Mouse (Mus musculus) thymus, postnatal 14 days (tissue): ENCODE results near the gene Dtd1.

ENCODE experiments used
- DNase-seq: peaks from one replicate; pipeline ENCODE4 v3.0.0; 2021

The Dtd1 gene

DNA sequence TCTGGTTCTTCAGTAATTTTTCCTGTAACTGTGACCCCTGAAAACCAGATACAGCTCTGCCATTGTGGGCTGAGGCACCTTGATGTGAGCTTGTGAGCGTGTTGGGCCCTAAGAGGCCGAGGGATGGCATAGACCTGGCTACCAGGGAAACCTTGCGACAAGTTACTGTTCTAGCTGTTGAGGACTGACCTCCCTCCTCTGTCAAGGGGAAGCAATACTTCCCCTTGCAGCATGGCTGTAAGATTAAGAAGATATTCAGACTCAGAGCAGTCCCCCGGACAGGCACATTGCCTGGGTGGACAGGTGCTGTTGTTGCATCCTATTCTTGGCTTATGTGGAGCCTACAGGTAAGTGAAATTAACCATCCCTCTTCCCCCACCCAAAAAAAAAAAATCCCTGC lies 172.1 kb downstream of the Dtd1 start:
- no peak for DNase-seq

DNA sequence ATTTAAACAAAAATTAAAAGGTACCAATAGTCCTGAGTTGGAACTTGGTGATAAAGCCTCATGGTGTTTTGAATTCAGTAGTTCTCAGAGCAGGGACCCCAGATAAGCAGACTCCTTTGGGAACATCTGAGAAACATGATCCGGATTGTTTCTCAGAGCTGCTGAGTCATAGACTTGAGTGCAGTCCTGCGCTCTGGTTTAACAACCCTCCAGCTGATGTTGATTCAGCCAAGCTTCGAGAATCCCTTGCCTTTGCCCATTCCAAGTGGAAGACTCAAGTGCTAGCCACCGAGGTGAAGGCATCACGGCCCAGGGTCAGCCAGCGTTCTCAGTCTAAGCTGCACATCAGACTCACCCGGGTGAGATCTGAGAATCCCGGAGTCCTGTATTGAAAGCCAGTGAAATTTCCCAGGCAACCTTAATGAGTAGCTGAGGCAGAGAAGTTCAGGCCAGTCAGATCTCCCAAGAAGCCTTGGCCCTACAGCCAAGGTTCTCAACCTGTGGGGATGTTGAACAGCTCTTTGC lies 175.0 kb downstream of the Dtd1 start:
- no peak for DNase-seq

DNA sequence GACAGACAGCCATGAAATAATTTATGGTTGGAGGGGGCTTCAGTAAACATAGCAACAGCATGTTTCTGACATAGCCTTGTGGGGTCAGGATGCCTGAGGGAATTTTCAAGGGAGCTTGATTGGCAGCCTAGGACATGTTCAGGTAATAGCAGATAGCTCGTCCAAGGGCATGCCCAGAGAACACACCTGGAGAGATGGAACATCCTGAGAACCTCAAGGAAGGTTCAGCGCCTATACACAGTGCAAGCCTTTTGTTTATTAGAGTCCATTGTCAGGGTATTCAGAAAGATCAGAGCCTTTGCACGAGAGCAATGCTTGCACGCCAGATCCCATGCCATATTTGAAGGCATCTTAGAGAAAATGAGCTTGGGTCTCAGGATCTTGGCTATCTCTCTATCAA lies 175.9 kb downstream of the Dtd1 start:
- no peak for DNase-seq

DNA sequence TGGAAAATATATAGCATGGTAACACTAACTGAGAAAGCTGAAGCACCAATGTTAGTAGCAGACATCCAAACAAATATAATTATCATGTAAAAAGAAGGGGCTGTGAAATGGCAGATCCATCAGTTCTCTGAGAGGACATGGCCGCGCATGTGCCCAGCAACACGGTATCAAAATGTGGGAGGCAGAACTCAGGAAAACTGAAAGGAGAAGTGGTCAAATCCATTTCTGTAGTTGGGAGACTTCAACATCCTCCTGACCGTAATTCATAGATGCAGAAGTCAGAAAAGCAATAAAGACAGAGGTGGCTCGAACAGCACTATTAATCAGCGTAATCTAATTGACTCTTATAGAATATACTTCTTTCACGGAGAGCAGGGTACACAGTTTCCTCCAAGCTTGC lies 179.6 kb downstream of the Dtd1 start:
- DNase-seq: no peak

DNA sequence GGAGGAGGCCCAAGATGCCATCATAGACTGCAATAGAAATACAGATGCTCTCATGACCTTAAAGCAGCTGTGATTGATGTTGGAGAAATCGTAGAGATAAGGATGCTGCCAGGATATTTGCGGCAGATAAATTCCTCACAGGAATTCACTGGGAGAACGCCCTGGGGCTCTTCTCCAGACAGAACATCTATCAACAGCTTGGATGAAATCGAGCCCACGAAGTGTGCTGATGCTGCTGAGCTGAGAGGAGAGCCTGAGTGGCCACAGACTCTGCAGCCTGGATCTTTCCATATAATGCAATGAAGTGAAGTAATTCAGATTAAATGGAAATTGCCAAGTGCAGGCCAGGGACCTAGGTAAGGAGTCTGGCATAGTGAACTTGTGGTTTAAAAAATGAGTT lies 181.0 kb downstream of the Dtd1 start:
- DNase-seq: no peak

DNA sequence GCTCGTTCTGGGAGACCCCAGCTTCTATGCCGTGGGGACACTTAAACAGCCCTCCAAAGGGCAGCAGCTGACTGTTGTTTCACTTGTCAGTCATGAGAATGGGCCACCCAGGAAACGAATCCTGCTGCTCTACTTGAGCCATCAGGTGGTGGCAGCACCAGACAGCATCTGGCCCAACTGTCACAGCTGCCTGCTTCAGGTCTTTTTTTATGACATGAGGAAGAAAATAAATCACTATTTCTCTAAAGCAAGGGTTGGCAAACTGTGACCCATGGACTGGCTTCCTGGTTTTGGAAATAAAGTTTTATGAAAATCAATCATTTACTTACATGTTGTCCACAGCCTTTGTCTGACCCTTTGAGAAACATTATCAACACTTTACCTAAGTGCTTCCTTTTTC lies 182.2 kb downstream of the Dtd1 start:
- DNase-seq: no peak

DNA sequence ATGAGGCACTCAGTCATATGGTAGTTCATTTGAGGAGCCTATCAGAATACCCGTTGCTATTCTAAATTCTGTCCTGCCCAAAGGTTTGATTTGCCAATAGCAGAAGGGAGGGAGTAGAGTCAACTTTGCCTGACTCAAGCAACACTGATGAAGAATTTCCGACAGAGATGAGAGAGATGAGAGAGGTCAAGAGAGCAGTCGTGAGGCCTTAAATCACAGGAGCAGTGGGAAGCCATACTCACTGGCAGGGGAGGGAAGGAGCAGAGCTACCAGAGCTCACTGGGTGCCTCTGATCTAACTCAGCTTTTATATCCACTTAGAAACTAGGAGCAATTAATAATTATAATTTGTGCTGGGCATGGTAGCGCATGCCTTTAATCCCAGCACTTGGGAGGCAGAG lies 182.8 kb downstream of the Dtd1 start:
- DNase-seq: no peak

DNA sequence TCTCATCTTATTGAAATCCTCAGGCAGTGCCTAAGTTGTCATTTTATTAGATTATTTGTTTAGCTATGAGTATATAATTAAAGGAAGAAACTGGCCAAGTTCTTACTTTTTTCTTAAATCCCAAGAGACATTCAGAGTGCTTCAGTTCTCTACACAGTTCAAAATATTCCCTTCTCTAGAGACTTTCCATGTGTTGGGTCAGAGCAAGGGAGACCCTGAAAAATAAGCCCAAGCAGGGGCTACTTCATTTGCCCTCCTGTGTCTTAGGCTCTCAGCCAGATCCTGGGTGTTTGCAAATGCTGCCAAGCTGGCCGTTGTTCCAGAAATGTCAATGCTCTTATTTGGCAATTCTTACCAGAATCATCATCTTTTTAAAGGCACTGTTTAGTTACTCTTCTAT lies 183.5 kb downstream of the Dtd1 start:
- DNase-seq: no peak

GRCm38 (mm10) chr2:144783831-144784230 lies 184.1 kb downstream of the Dtd1 start:
- DNase-seq: no peak

DNA sequence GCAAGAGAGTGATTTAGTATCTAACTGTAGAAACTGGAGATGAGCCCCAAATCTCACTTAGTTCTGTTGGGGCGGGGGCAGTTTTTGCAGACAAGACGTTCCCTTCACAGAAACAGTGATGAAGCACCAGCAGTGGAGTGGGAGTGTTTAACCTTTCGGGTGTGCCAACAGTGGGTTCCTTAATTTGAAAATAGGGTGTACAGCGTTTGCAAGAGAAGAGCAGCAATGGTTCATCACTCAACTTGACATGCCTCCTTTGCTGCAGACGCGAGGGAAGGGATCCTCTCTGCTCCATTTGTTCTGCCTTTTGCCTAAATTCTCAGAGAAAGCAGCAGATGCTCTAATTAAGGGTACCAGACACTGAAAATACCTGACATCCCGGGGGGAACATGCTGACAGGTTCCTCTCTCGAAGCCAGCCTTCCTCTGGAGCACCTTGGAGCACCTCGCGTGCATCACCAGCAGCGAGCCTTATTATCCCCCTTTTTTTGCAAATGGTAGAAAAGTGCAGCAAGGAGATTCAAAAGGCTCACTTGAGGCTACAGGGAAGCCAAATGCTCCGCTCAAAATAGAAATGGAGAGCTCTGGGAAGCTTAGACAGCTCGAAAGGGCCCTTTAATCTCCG lies 192.1 kb downstream of the Dtd1 start:
- no peak for DNase-seq

- DNase-seq: no peak
Measured at GRCm38 (mm10) chr2:144797515-144797914, 197.8 kb downstream of the Dtd1 start.

DNA sequence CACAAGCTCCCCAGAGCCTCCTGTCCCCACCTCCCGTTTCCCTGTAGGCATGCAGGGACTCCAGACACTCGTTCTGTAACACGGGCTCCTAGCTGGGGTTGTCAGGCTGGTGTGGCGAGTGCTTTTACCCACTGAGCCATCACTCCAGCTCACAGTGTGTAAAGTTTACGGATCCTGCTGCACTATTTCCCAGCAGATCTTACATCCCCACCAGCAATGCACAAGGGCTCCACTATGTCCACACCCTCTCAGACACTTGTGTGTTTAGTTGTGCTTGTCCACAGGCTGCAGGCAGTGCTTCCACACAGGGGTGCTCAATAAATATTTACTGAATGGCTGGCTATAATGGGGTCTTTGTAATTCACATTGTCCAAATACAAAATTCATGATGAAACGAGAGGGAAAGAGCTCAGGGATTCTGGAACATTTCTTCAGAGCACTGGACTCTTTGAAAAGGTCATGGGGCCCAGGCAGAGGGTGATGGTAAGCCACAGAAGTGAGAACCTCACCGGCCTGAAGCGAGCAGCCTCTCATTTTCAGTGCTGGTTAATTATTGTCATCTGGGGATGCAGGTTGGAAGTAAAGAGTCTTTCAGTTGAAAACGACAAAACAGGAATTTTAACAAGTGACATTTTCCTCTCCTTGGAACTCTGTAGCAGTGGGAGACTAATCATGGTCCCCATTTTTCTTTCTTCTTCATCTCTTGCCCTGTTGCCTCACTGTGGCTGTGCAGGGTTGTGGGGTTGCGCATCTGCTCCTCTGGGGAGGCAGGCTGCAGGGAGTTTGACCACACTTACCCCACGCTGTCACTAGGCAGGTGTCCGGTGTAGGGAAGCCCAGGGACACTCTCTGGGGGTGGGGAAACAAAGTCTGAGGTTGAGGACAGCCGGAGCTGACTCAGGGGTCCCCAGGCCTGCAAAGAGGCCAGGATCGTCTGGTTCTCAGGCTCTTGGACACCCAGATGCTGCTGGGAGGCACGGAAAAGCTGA lies 208.4 kb downstream of the Dtd1 start:
- no peak for DNase-seq
